Mouse (Mus musculus): ENCODE data around the gene Nlgn1. TPM values are rescaled to one million over a fixed set of nuclear protein-coding genes. Genes with fewer than 3 reads are reported as not detected.

Nlgn1 gene
- polyA plus RNA-seq, 1 experiment from 2014 or later, result 2.8 TPM

DNA sequence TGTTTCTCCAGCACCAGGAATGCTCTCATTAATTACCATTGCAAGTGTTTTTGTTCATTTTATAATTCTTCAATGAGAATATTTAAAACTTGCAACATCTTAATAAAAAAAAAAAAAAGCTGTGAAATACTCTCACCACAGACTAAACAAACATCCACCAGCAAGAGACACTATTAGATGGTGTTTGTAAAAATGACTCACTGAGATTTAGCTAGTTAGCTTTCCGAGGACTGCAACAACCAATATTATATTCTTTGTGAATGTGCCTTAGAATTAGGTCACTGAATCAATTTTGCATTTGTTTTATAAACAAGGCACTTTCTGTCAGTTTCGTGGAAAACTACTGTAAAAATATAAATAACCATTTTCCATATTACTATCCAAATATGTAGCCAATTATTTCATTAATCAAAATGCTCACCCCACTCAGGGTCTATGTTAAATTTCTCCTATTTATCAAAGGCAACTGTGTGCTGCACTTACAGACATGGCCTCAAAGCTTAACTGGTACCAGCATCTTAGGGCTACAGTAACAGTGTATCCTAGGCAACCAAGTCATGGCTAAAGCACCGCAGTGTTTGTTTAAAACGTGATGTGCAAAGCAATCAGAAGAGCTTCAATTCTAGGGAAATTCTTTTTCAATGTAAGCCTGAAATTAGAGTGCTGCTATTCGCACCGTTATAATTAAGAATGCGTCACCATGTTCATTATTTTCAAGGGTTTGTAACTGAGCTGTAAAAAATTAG is 329.2 kb downstream of the Nlgn1 start:
- Histone ChIP-seq H3K9ac (replicated peaks; ENCODE audit: low read depth, low read length) (no peak overlapping the region), H3K27me3 (ENCODE audit: control insufficient read depth, insufficient read depth, low read length) (no peaks in the 10 kb centered on the region), H3K4me2 (replicated peaks; ENCODE audit: low read depth, low read length) (no peak overlapping the region), H3K27ac (ENCODE audit: low read length) (no peak overlapping the region), H3K4me1 (ENCODE audit: control insufficient read depth, insufficient read depth, low read length) (no peaks in the 10 kb centered on the region), H3K36me3 (ENCODE audit: control insufficient read depth, insufficient read depth, low read length) (no peaks in the 10 kb centered on the region), H3K9me3 (ENCODE audit: control insufficient read depth, low read depth, low read length) (no peaks in the 10 kb centered on the region), H3K4me3 (ENCODE audit: low read depth, low read length) (no peak overlapping the region)
- ATAC-seq (ENCODE audit: insufficient number of reproducible peaks, insufficient read depth, low FRiP score, low read depth), result no peak
- WGBS, result 60% methylated on average over 7 of the region's 7 CpGs

DNA sequence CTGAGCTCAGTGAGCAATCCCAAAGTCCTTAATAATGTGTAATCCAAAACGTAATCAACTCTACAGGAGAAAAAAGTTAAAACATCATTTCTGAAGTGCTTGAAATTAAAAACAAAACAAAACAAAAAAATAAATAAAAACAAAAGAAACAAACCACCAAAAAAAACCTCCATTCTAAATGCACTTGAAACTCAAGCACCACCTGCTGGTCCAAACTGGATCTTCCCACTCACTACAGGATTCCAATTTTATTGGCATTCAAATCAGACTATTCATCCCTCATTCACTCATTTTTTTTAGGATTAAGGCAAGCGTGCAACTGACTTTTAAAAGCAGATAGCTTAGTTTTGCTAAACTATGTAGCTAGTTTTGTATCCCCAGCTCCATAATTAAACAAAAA is 329.9 kb downstream of the Nlgn1 start:
- Histone ChIP-seq H3K27me3 (ENCODE audit: control insufficient read depth, insufficient read depth, low read length) (no peaks in the 10 kb centered on the region), H3K9me3 (ENCODE audit: control insufficient read depth, low read depth, low read length) (no peaks in the 10 kb centered on the region)

DNA sequence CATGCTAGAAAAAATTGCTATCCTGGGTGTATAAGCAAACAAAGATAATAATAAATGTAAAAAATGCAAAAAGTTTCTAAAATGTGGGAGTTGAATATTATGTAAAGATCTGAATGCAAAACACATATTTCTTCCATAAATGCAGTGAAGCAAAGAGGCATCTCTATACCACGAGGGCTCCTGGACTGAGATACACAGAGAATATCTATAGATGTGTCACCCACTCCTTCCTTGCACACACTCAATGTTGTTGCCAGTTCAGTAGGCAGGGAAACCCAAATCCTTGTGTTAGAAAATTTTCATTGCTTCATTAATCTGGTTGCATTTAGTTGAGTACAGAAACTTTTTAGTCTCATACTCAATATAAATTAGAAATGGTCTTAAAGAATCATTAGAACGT is 364.7 kb downstream of the Nlgn1 start:
- WGBS, result 88% methylated on average over 2 of the region's 2 CpGs
- Histone ChIP-seq H3K9ac (replicated peaks; ENCODE audit: low read depth, low read length) (no peak overlapping the region), H3K4me1 (ENCODE audit: control insufficient read depth, insufficient read depth, low read length) (no peaks in the 10 kb centered on the region), H3K27ac (ENCODE audit: low read length) (no peak overlapping the region), H3K4me3 (ENCODE audit: low read depth, low read length) (no peak overlapping the region), H3K27me3 (ENCODE audit: control insufficient read depth, insufficient read depth, low read length) (no peaks in the 10 kb centered on the region), H3K4me2 (replicated peaks; ENCODE audit: low read depth, low read length) (no peak overlapping the region), H3K36me3 (ENCODE audit: control insufficient read depth, insufficient read depth, low read length) (no peaks in the 10 kb centered on the region), H3K9me3 (ENCODE audit: control insufficient read depth, low read depth, low read length) (no peaks in the 10 kb centered on the region)
- ATAC-seq (ENCODE audit: insufficient number of reproducible peaks, insufficient read depth, low FRiP score, low read depth), result no peak

More for the DNA sequence above, 329.9 kb downstream of the Nlgn1 start:
- ATAC-seq (ENCODE audit: insufficient number of reproducible peaks, insufficient read depth, low FRiP score, low read depth), result no peak
- H3K4me2 ChIP-seq (replicated peaks; ENCODE audit: low read depth, low read length), result no peak overlapping the region
- no peaks in the 10 kb centered on the region for H3K4me1 ChIP-seq (ENCODE audit: control insufficient read depth, insufficient read depth, low read length)
- no peak overlapping the region for H3K4me3 ChIP-seq (ENCODE audit: low read depth, low read length)
- no peak overlapping the region for H3K9ac ChIP-seq (replicated peaks; ENCODE audit: low read depth, low read length)
- 40% methylated on average over 2 of the region's 2 CpGs for WGBS
- H3K36me3 ChIP-seq (ENCODE audit: control insufficient read depth, insufficient read depth, low read length), result no peaks in the 10 kb centered on the region
- no peak overlapping the region for H3K27ac ChIP-seq (ENCODE audit: low read length)

DNA sequence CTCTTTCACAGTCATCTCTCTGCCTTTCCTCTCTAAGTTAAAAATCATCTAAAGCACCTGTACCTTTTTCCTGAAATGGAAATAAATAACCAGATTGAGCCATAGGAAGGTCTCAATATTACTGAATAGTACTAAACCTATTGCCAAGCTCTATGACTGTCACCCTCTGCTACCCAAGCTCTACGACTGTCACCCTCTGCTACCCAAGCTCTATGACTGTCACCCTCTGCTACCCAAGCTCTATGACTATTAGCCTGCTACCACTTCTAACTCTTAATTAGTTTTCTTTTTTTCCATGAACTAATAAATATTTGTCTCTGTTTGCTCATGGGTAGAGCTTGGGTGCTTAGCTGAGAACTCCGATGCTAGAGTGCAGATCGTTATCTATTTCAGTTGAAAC is 368.0 kb downstream of the Nlgn1 start:
- no peaks in the 10 kb centered on the region for H3K4me1 ChIP-seq (ENCODE audit: control insufficient read depth, insufficient read depth, low read length)
- H3K36me3 ChIP-seq (ENCODE audit: control insufficient read depth, insufficient read depth, low read length), result no peaks in the 10 kb centered on the region
- H3K4me2 ChIP-seq (replicated peaks; ENCODE audit: low read depth, low read length), result no peak overlapping the region
- WGBS, result 86% methylated on average over 3 of the region's 3 CpGs
- H3K4me3 ChIP-seq (ENCODE audit: low read depth, low read length), result no peak overlapping the region
- no peak overlapping the region for H3K9ac ChIP-seq (replicated peaks; ENCODE audit: low read depth, low read length)
- H3K27me3 ChIP-seq (ENCODE audit: control insufficient read depth, insufficient read depth, low read length), result no peaks in the 10 kb centered on the region
- H3K9me3 ChIP-seq (ENCODE audit: control insufficient read depth, low read depth, low read length), result no peaks in the 10 kb centered on the region
- no peak overlapping the region for H3K27ac ChIP-seq (ENCODE audit: low read length)
- ATAC-seq (ENCODE audit: insufficient number of reproducible peaks, insufficient read depth, low FRiP score, low read depth), result no peak

- no peak overlapping the region for H3K27ac ChIP-seq (ENCODE audit: low read length)
- H3K36me3 ChIP-seq (ENCODE audit: control insufficient read depth, insufficient read depth, low read length), result no peaks in the 10 kb centered on the region
- no peaks in the 10 kb centered on the region for H3K4me1 ChIP-seq (ENCODE audit: control insufficient read depth, insufficient read depth, low read length)
- no peaks in the 10 kb centered on the region for H3K27me3 ChIP-seq (ENCODE audit: control insufficient read depth, insufficient read depth, low read length)
- H3K4me3 ChIP-seq (ENCODE audit: low read depth, low read length), result no peak overlapping the region
- no peaks in the 10 kb centered on the region for H3K9me3 ChIP-seq (ENCODE audit: control insufficient read depth, low read depth, low read length)
- H3K9ac ChIP-seq (replicated peaks; ENCODE audit: low read depth, low read length), result no peak overlapping the region
- no peak for ATAC-seq (ENCODE audit: insufficient number of reproducible peaks, insufficient read depth, low FRiP score, low read depth)
- no peak overlapping the region for H3K4me2 ChIP-seq (replicated peaks; ENCODE audit: low read depth, low read length)
- 35% methylated on average over 2 of the region's 2 CpGs for WGBS
These were observed 368.7 kb downstream of the Nlgn1 start for GRCm38 (mm10) chr3:25963568-25963967.

DNA sequence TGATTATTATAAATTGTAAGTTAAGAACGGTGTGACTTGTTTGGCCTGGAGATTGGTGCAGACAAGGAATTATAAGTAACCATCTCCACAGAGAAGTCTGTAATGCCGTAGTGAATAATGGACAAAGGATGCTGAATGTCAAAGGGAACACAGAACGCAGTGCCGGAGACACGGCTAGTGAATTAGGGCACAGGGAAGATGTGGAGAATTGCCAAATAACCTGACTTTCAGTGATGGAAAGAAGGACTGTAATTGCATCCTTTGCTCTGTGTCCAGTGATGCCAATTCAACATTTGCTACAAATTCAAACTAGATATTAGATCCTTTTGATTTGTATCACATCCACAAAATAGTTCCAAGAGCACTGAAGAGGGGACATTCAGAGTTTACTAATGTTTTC is 415.7 kb downstream of the Nlgn1 start:
- ATAC-seq (ENCODE audit: insufficient number of reproducible peaks, insufficient read depth, low FRiP score, low read depth), result no peak
- H3K9me3 ChIP-seq (ENCODE audit: control insufficient read depth, low read depth, low read length), result no peaks in the 10 kb centered on the region
- H3K27ac ChIP-seq (ENCODE audit: low read length), result no peak overlapping the region
- no peak overlapping the region for H3K9ac ChIP-seq (replicated peaks; ENCODE audit: low read depth, low read length)
- no peak overlapping the region for H3K4me2 ChIP-seq (replicated peaks; ENCODE audit: low read depth, low read length)
- no peaks in the 10 kb centered on the region for H3K27me3 ChIP-seq (ENCODE audit: control insufficient read depth, insufficient read depth, low read length)
- H3K36me3 ChIP-seq (ENCODE audit: control insufficient read depth, insufficient read depth, low read length), result no peaks in the 10 kb centered on the region
- 86% methylated on average over 5 of the region's 5 CpGs for WGBS
- no peaks in the 10 kb centered on the region for H3K4me1 ChIP-seq (ENCODE audit: control insufficient read depth, insufficient read depth, low read length)
- H3K4me3 ChIP-seq (ENCODE audit: low read depth, low read length), result no peak overlapping the region

DNA sequence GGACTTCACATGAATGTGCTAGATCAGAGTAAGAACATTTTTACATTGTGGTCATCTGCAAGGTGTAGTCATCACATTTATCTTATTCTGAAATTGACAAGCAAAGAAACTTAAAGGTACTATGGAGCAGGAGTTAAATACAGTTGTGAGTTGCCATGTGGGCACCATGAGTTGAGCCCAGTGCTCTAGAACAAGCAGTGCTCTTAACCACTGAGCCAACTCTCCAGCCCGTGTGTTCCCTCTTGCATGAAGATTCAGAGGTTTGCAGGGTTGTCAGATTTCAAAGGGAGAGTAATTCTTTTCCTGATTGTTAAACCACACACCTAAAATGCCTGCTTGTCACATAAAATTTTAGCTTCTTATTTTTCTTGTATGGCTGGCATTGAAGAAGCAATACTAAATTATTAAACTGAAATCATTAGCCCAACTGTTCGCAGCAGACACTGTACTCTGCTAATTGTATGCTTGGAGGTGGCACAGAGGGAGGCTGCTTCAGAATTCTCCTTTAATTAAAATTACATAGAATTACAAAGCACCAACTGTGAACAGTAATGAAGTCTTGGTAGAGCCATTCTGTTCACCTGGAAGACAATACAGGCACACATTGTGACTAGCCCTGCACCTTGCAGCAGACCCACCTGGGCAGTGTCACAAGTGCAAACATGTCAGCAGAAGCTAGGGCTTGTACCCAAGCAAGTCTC is 417.7 kb downstream of the Nlgn1 start:
- 79% methylated on average over 2 of the region's 2 CpGs for whole genome bisulfite sequencing
- Histone ChIP-seq H3K4me2 (replicated peaks; ENCODE audit: low read depth, low read length) (no peak overlapping the region), H3K36me3 (ENCODE audit: control insufficient read depth, insufficient read depth, low read length) (no peaks in the 10 kb centered on the region), H3K27ac (ENCODE audit: low read length) (no peak overlapping the region), H3K27me3 (ENCODE audit: control insufficient read depth, insufficient read depth, low read length) (no peaks in the 10 kb centered on the region), H3K9ac (replicated peaks; ENCODE audit: low read depth, low read length) (no peak overlapping the region), H3K4me3 (ENCODE audit: low read depth, low read length) (no peak overlapping the region), H3K4me1 (ENCODE audit: control insufficient read depth, insufficient read depth, low read length) (no peaks in the 10 kb centered on the region), H3K9me3 (ENCODE audit: control insufficient read depth, low read depth, low read length) (no peaks in the 10 kb centered on the region)
- no peak for ATAC-seq (ENCODE audit: insufficient number of reproducible peaks, insufficient read depth, low FRiP score, low read depth)

DNA sequence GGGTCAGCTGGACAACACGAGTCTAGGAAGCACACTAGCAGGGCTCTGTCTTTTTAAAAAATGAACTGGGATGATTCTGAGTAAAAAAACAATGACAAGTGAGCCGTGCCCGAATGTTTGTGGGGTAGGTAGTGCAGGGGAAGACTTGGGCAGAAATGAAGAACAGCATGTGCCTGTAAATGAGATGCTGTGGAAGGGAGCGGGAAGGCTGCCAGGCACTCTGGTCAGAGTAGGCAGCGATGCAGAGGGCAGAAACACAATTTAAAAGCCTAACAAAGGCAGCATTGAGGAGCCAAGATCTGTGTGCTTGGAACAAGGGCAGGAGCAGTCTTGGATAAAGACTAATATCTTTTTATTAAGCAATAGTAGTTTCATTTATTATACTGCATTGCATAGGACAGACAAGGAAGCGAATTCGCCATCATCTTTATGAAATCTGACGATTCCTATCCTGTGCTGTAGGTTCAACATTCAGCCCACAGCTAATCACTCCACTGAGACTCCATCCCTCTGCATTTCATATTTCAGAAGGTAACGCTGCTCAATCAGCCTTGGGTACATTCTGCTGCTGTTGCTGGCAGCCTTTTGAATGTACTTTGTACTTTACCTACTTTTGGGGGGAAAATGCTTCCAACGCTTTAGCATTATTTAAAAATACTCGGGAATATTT is 429.0 kb downstream of the Nlgn1 start:
- H3K9me3 ChIP-seq (ENCODE audit: control insufficient read depth, low read depth, low read length), result no peaks in the 10 kb centered on the region
- no peaks in the 10 kb centered on the region for H3K27me3 ChIP-seq (ENCODE audit: control insufficient read depth, insufficient read depth, low read length)
- no peaks in the 10 kb centered on the region for H3K4me1 ChIP-seq (ENCODE audit: control insufficient read depth, insufficient read depth, low read length)
- no peak overlapping the region for H3K9ac ChIP-seq (replicated peaks; ENCODE audit: low read depth, low read length)
- no peak for ATAC-seq (ENCODE audit: insufficient number of reproducible peaks, insufficient read depth, low FRiP score, low read depth)
- 84% methylated on average over 11 of the region's 11 CpGs for WGBS
- no peaks in the 10 kb centered on the region for H3K36me3 ChIP-seq (ENCODE audit: control insufficient read depth, insufficient read depth, low read length)
- H3K4me2 ChIP-seq (replicated peaks; ENCODE audit: low read depth, low read length), result no peak overlapping the region
- H3K4me3 ChIP-seq (ENCODE audit: low read depth, low read length), result no peak overlapping the region
- no peak overlapping the region for H3K27ac ChIP-seq (ENCODE audit: low read length)

Data from stomach, embryonic 14.5 days (tissue).